Mouse (Mus musculus): ENCODE results near the gene Ubap1l.
"Not testable (repeated sequence)": the region's sequence is repeated elsewhere in the genome, so short reads cannot be mapped to it uniquely, and the experiment has no call there.

Gene Ubap1l

GRCm38 (mm10) chr9:65360641-65361448 lies at the start of gene Ubap1l:
TSS of gene Ubap1l (plus strand) at chr9:65361041.
- no peak for DNase-seq (ENCODE audit: extremely low read depth, low read depth)

DNA sequence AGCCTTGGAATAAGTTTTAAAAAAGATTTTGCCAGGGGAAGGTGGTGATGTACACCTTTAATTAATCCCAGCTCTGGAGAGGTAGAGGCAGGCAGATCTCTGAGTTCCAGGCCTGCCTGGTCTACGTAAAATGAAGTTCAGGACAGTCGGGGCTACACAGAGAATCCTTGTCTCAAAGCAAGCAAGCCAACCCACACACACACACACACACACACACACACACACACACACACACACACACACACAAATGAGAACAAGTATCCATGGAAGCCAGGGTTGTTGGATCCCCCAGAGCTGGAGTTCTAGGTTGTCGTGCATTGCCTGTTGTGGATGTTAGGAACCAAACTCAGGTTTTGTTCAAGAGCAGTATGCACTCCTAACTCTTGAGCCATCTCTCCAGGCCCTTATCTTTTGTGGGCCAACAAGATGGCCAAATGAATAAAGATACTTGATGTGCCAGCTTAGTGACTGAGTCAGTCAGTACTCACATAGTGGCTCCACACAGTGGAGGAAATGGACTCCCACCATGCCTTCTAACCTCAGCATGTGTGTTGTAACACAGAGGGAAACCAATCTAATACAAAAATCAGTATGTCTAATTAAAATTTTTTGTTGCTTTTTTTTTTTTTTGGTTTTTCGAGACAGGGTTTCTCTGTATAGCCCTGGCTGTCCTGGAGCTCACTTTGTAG lies 48.0 kb upstream of the Ubap1l start:
- DNase-seq (ENCODE audit: extremely low read depth, low read depth): no peak

DNA sequence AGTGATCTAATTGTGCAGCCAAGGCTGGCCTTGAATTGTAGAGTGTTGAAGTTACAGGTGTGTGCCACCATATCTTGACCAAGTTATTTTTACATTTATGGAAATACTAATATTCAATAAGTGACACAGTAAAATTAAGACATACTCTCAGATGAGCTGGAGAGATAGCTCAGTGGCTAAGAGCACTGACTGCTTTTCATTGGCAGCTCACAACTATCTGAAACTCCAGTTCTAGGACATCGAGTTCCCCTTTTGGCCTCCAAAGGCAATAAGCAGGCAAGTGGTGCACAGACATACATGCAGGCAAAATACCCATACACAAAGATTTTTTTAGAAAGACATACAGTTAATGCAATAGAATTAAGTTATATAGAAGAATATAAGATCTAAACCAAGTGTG lies 47.0 kb upstream of the Ubap1l start:
- DNase-seq (ENCODE audit: extremely low read depth, low read depth): no peak

DNA sequence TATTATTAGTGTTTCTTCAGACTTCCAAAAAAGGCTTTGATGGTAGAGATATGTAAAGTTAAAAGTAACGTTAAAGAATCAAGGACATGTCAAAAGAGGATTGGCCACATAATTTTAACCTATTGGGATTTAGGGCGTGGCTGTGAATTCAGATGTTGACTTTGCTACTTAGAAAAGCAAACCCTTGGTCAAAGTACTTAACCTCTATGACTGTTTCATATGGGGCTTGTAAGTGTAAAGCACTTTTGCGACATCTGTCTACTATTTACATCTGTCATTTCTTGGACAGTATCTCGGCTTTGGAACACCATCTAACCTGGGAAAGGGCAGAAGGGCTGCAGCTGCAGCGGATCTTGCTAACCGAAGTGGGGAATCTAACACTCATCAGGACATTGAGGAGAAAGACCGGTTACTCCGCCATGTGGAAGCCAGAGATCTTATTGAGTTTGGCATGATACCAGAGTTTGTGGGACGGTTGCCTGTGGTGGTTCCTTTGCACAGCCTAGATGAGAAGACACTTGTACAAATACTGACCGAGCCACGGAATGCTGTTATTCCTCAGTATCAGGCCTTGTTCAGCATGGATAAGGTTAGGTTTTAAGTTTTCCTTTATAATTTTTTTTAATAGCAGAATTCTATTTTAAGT lies 38.5 kb upstream of the Ubap1l start:
- no peak for DNase-seq (ENCODE audit: extremely low read depth, low read depth)

DNA sequence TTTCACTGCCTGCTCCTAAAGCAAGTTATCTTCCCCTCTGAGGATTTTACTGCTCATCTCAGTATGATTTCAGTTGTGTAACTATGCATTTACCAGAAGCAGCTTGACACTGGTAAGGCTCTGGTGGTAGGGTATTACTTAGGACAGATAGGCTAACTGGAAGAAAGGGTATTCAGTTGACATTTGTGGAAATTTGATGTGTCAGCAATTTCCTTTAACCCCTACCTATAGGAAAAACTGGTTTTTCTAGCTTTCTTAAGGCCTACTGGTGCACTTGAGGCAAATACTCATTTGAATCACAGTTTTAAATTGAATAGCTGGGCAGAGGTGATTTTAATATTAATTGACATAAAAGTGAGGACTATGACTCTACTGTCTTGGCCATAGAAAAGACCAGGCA lies 34.9 kb upstream of the Ubap1l start:
- no peak for DNase-seq (ENCODE audit: extremely low read depth, low read depth)

DNA sequence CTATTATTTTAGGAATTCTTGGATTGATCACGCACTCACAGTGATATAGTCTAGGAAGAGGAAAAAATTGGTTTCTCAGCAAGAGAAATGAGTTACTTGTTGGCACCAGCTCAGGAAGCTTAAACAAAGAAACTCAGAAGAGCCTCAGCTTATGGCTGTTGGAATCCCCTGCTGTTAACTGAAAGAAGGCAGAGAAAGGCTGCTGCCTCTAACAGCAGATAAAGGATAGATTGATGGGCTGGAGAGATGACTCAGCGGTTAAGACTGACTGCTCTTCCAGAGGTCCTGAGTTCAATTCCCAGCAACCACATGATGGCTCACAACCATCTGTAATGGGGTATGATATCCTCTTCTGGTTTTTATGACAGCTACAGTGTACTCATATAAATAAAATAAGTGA lies 33.5 kb upstream of the Ubap1l start:
- no peak for DNase-seq (ENCODE audit: extremely low read depth, low read depth)

DNA sequence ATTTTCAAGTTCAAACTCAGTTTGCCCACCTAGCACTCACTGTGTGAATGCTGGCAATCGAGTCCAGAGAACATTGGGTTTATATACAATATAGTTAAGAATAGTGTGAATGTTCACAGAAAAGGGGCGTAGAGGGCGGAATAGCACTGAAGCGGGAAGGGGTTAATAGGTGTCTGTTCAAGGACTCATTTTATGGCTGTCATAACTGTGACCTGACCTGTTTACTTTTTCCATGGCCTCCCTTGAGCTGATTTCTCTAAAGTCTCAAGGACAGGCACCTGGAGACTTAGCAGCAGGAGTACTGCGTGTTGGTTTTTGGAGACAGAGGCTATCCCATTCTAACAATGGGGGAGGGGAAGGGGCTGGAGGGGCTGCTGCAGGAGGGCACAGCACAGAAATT lies 26.9 kb upstream of the Ubap1l start:
- no peak for DNase-seq (ENCODE audit: extremely low read depth, low read depth)

- DNase-seq (ENCODE audit: extremely low read depth, low read depth): no peak
Measured at GRCm38 (mm10) chr9:65339146-65339545, 21.7 kb upstream of the Ubap1l start.

GRCm38 (mm10) chr9:65340414-65340813 lies 20.4 kb upstream of the Ubap1l start:
- DNase-seq (ENCODE audit: extremely low read depth, low read depth): no peak

- DNase-seq (ENCODE audit: extremely low read depth, low read depth): not testable (repeated sequence)
Measured at GRCm38 (mm10) chr9:65345439-65345838, 15.4 kb upstream of the Ubap1l start.

- DNase-seq (ENCODE audit: extremely low read depth, low read depth): peak; percentile 95
Measured at GRCm38 (mm10) chr9:65345854-65346475, 14.9 kb upstream of the Ubap1l start, which contains the start of gene Pdcd7. TSS of gene Pdcd7 (plus strand) at chr9:65346104.

GRCm38 (mm10) chr9:65346476-65347111 lies 14.2 kb upstream of the Ubap1l start:
- DNase-seq (ENCODE audit: extremely low read depth, low read depth): no peak

GRCm38 (mm10) chr9:65347112-65347850 lies 13.6 kb upstream of the Ubap1l start:
- no peak for DNase-seq (ENCODE audit: extremely low read depth, low read depth)

DNA sequence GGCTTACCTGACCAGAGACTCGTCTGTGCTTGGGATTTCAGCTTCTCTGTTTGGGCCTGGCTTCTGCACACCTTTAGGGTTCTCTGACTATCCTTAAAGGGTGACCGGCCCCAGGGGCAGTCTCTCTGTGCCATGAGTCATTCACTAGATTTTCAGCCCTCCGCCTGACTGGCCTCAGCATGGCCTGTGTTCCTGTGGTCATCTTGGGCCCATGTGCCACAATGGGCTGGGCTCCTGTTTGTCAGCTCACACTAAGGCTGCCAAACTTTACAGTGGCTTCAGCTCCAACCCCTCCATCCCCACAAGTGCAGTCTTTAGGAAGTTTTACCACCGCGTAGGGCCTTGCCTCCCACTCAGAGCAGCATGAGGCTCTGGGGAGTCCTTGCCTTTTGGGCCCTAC lies 7.6 kb upstream of the Ubap1l start:
- no peak for DNase-seq (ENCODE audit: extremely low read depth, low read depth)

- no peak for DNase-seq (ENCODE audit: extremely low read depth, low read depth)
Measured at GRCm38 (mm10) chr9:65356561-65356960, 4.3 kb upstream of the Ubap1l start.

- DNase-seq (ENCODE audit: extremely low read depth, low read depth): no peak
Measured at GRCm38 (mm10) chr9:65356971-65357370, 3.9 kb upstream of the Ubap1l start.

- DNase-seq (ENCODE audit: extremely low read depth, low read depth): no peak
Measured at GRCm38 (mm10) chr9:65358956-65359480, 1.8 kb upstream of the Ubap1l start.

DNA sequence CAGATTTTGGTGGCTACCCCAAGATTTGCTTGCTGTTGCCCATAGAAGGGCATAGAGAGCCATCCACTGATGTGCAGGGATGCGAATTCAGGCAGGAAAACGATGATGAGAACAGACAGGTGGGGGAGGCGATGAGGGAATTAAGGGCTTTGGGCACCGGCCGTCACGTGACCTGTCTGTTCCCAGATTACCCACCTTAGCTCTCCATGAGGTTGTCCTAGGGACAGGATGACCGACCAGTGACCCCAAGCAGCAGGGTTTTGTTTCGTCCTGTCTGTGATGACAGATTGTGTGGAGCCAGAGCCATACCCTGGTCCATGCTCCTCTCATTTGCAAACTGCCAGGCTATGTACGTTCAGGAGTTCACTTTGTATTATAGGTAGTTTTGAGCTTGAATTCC lies 2.8 kb downstream of the Ubap1l start:
- no peak for DNase-seq (ENCODE audit: extremely low read depth, low read depth)

- no peak for DNase-seq (ENCODE audit: extremely low read depth, low read depth)
Measured at GRCm38 (mm10) chr9:65365721-65366120, 4.9 kb downstream of the Ubap1l start.

DNA sequence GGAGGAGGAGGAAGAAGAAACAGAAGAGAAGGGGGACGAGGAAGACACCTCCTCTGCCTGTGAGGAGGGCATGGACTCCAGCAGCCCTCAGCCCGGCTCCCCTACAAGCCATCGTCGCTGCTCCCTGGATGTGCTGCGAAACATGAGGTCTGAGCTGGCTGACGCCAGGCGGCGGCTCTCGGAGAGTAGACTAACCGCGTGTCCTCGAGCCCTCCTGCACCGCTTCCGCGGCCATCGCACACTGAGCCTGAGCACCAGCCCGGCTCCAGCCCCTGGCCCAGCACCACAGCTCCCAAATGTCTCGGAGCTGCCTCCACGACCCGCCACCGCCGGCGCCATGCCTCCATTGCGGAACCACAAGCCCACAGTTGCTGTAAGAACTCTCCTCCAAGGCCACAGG lies 10.9 kb downstream of the Ubap1l start:
- no peak for DNase-seq (ENCODE audit: extremely low read depth, low read depth)
